Comparison of ENCODE assay signal across 22 mouse cellular contexts in genomic region chr12:17494809-17495208, GRCm38 (mm10).
"Had no signal": no experiment of that assay in that cellular context is flagged by ENCODE, and none has a peak within 500 bp of the region (broad histone marks: within the 10 kb centered on the region; RNA-seq: fewer than 3 reads in every experiment).

No protein-coding gene starts in this region.

- H3K9ac ChIP-seq: limb, embryonic 13.5 days; liver, embryonic 12.5 days; liver, embryonic 15.5 days; lung, embryonic 15.5 days; midbrain, embryonic 13.5 days; neural tube, embryonic 13.5 days; stomach, embryonic 15.5 days had no signal

- H3K4me2 ChIP-seq: limb, embryonic 13.5 days; liver, embryonic 12.5 days; liver, embryonic 15.5 days; lung, embryonic 15.5 days; midbrain, embryonic 13.5 days; neural tube, embryonic 13.5 days; stomach, embryonic 15.5 days had no signal

- H3K9me3 ChIP-seq: limb, embryonic 10.5 days; limb, embryonic 13.5 days; liver, embryonic 12.5 days; liver, embryonic 15.5 days; lung, embryonic 15.5 days; midbrain, embryonic 10.5 days; midbrain, embryonic 13.5 days; neural tube, embryonic 13.5 days; stomach, embryonic 15.5 days had no signal

- H3K36me3 ChIP-seq: limb, embryonic 10.5 days; limb, embryonic 13.5 days; liver, embryonic 12.5 days; liver, embryonic 15.5 days; lung, embryonic 15.5 days; midbrain, embryonic 10.5 days; midbrain, embryonic 13.5 days; neural tube, embryonic 13.5 days; stomach, embryonic 15.5 days had no signal

- H3K27me3 ChIP-seq: limb, embryonic 13.5 days; lung, embryonic 15.5 days; midbrain, embryonic 13.5 days; neural tube, embryonic 13.5 days; stomach, embryonic 15.5 days had no signal

- H3K4me3 ChIP-seq: layer of hippocampus, adult 2 months; limb, embryonic 10.5 days; limb, embryonic 13.5 days; liver, embryonic 12.5 days; liver, embryonic 15.5 days; lung, embryonic 15.5 days; megakaryocyte, embryonic 14.5 days; midbrain, embryonic 10.5 days; midbrain, embryonic 13.5 days; myocyte; neural tube, embryonic 13.5 days; stomach, embryonic 15.5 days had no signal

- DNase-seq: kidney, adult 8-10 months; kidney, postnatal 25 days; layer of hippocampus, adult 9-11 months; liver; lung, adult 18-20 months; lung, postnatal 10 days; right cerebral cortex, postnatal 25 days; spleen, adult 18-20 months; thymus, postnatal 25 days had no signal

- ATAC-seq: liver, embryonic 12.5 days; midbrain, embryonic 13.5 days had no signal

- H3K27ac ChIP-seq: kidney, postnatal 0 days; layer of hippocampus, adult 2 months; limb, embryonic 13.5 days; liver, embryonic 12.5 days; liver, embryonic 15.5 days; midbrain, embryonic 10.5 days; midbrain, embryonic 13.5 days; neural tube, embryonic 13.5 days had no signal
